Mouse (Mus musculus) intestine, postnatal 0 days (tissue): ENCODE measurements around the gene Kdm8. TPM values are rescaled to one million over a fixed set of nuclear protein-coding genes. Genes with fewer than 3 reads are reported as not detected.

Experiments used
- ATAC-seq: fragments of 200-750 bp; cut with Nextera tagmentation; 2 replicates; pipeline ENCODE4 v1.8.0; 2017; ENCODE audit warnings: mild to moderate bottlenecking, moderate TSS enrichment, moderate library complexity
- H3K27ac ChIP-seq: fragments of 300-500 bp; sonication (generic); 2 replicates; pipeline ENCODE4 v1.5.1; 2014; ENCODE audit warnings: mild to moderate bottlenecking, low read depth, low read length, moderate library complexity
- H3K27me3 ChIP-seq: fragments of 300-500 bp; sonication (generic); replicated peaks from 2 replicates; pipeline ENCODE4 v1.6.1; 2014; ENCODE audit warnings: low read length, mixed read lengths; ENCODE audit not compliant: control insufficient read depth, insufficient read depth
- H3K36me3 ChIP-seq: fragments of 300-500 bp; sonication (generic); 2 replicates; pipeline ENCODE4 v1.6.1; 2014; ENCODE audit warnings: mild to moderate bottlenecking, moderate library complexity; ENCODE audit not compliant: control insufficient read depth, insufficient read depth
- H3K4me1 ChIP-seq: fragments of 300-500 bp; sonication (generic); replicated peaks from 2 replicates; pipeline ENCODE4 v1.6.1; 2014; ENCODE audit warnings: antibody characterized with exemption, low read length, mixed read lengths; ENCODE audit not compliant: control insufficient read depth, insufficient read depth
- H3K4me2 ChIP-seq: fragments of 300-500 bp; sonication (generic); replicated peaks from 2 replicates; pipeline ENCODE4 v1.6.1; 2014; ENCODE audit warnings: low read depth, mild to moderate bottlenecking, moderate library complexity
- H3K4me3 ChIP-seq: fragments of 300-500 bp; sonication (generic); 2 replicates; pipeline ENCODE4 v1.5.1; 2014; ENCODE audit warnings: low read depth, low read length
- H3K9ac ChIP-seq: fragments of 300-500 bp; sonication (generic); 2 replicates; pipeline ENCODE4 v1.6.1; 2014; ENCODE audit warnings: mild to moderate bottlenecking, low read depth, low read length
- H3K9me3 ChIP-seq: fragments of 300-500 bp; sonication (generic); 2 replicates; pipeline ENCODE4 v1.6.1; 2016; ENCODE audit warnings: mixed run types; ENCODE audit not compliant: control insufficient read depth
- CTCF ChIP-seq: sonication (generic); IDR thresholded peaks from 2 replicates; pipeline ENCODE4 v1.5.1; 2016; ENCODE audit warnings: low read depth, mild to moderate bottlenecking, control low read depth, antibody characterized with exemption, moderate library complexity
- WGBS: fragments of 180-500 bp; shearing (Covaris S2); extraction: QIAGEN DNeasy Blood & Tissue Kit; methylation state at CpG from one replicate; pipeline ENCODE4 v1.1.7; 2014; 5-methylcytosine and 5-hydroxymethylcytosine counted together
- polyA plus RNA-seq: library from polyadenylated mRNA; unstranded; fragments of >200 nt; fragmentation: Nextera tagmentation; extraction: Ambion mirVana; gene quantifications from 2 replicates; pipeline ENCODE4 v1.2.1, GENCODE M21; 2015

The Kdm8 gene
- polyA plus RNA-seq, 1 experiment from 2014 or later = 3.5 TPM

DNA sequence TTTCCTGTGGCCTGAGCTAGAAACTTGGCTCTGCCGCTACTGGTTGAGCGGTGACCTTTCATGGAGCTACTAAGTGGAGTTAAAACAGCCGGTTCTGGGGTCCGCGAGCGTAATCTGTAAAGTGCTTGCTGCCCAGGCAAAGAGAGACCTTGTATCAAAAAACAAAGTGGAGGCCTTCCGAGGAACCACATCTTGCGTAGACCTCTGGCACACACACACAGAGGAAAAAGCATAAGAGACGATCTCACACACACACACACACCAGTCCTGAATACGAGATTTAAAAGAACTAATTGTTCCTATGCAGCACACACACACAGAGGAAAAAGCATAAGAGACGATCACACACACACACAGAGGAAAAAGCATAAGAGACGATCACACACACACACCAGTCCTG is 47.3 kb downstream of the Kdm8 start:
- ATAC-seq = no peak

DNA sequence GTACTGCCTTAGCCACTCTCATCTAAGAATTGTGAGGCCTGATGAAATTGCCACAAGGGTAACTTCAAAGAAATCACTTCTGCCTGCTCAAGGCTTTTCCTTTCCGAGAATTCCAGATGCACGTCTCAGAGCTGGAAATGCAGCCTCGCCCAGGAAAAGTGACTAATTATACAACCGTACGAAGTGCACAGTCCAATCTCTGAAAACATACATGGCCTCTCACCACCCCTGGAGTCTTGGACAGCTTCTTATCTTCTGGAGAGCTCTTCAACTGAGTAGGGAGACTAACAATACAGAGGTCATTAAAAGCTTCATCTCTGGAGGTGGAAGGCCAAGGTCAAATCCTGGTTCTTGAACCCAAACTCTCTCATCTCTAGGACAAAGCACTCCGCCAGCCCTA is 48.1 kb downstream of the Kdm8 start:
- H3K27ac ChIP-seq = peak overlapping the region; percentile 78
- 46% methylated on average over 6 of the region's 6 CpGs for WGBS
- no peaks in the 10 kb centered on the region; the same call in 1 of the 2 replicates for H3K36me3 ChIP-seq
- peak overlapping the region; percentile 73; the same call in 1 of the 2 replicates for H3K4me2 ChIP-seq
- no peaks in the 10 kb centered on the region for H3K9me3 ChIP-seq
- no peak overlapping the region for H3K9ac ChIP-seq
- ATAC-seq = peak; percentile 88
- H3K4me3 ChIP-seq = no peak overlapping the region
- H3K4me1 ChIP-seq = peaks cover 4% of the 10 kb centered on the region
- no peaks in the 10 kb centered on the region for H3K27me3 ChIP-seq
- no peak for TF ChIP-seq CTCF

More for the DNA sequence above, 47.3 kb downstream of the Kdm8 start:
- H3K4me2 ChIP-seq = peak overlapping the region; percentile 73
- no peaks in the 10 kb centered on the region; the same call in 1 of the 2 replicates for H3K36me3 ChIP-seq
- H3K4me3 ChIP-seq = peak overlapping the region; percentile 56
- H3K27me3 ChIP-seq = no peaks in the 10 kb centered on the region
- no peak for TF ChIP-seq CTCF
- H3K9ac ChIP-seq = peak overlapping the region; percentile 55
- peaks cover 4% of the 10 kb centered on the region for H3K4me1 ChIP-seq
- 19% methylated on average over 12 of the region's 12 CpGs for WGBS
- H3K27ac ChIP-seq = peak overlapping the region; percentile 78
- H3K9me3 ChIP-seq = no peaks in the 10 kb centered on the region

DNA sequence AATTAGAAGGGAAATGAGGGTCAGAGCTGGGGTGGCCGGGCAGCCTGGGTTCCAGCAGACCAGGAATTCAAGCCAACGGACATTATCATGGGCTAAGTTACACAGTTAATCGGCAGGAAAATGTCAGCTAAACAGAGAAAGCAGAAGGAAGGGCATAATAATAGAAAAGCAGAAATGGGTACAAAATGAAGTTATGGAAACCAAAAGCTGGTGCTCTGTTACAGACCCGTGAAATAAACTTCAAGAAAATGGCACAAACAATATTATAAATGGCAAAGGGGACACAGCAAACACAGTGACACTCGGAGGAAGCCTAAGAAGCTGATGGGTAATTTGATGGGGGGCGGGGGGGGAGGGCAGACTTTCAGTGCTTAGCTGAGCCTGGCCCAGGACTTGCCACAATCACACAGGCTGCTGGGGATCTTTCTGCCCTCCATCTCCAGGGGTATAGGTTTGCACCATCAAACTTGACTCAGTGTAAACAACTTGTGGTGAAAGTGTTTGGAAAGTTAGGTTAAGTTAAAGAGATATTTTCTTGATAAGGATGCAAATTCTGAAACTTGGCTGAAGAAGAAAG is 51.5 kb downstream of the Kdm8 start:
- no peak for ATAC-seq
- H3K9ac ChIP-seq = no peak overlapping the region
- no peak overlapping the region for H3K4me2 ChIP-seq
- no peak for TF ChIP-seq CTCF
- H3K4me3 ChIP-seq = no peak overlapping the region
- H3K4me1 ChIP-seq = no peaks in the 10 kb centered on the region; the same call in none of the 2 replicates
- 76% methylated on average over 6 of the region's 6 CpGs for whole genome bisulfite sequencing
- no peak overlapping the region for H3K27ac ChIP-seq
- no peaks in the 10 kb centered on the region for H3K36me3 ChIP-seq
- H3K27me3 ChIP-seq = no peaks in the 10 kb centered on the region
- no peaks in the 10 kb centered on the region for H3K9me3 ChIP-seq

- Histone ChIP-seq H3K9ac (no peak overlapping the region), H3K27ac (no peak overlapping the region), H3K36me3 (no peaks in the 10 kb centered on the region), H3K27me3 (no peaks in the 10 kb centered on the region), H3K4me1 (no peaks in the 10 kb centered on the region; the same call in 1 of the 2 replicates), H3K4me3 (no peak overlapping the region), H3K4me2 (no peak overlapping the region), H3K9me3 (no peaks in the 10 kb centered on the region)
- no peak for ATAC-seq
- 44% methylated on average over 13 of the region's 13 CpGs for WGBS
- no peak for TF ChIP-seq CTCF
These were observed 55.7 kb downstream of the Kdm8 start for GRCm38 (mm10) chr7:125499927-125500868.

GRCm38 (mm10) chr7:125500879-125501278 is 56.4 kb downstream of the Kdm8 start:
- H3K27ac ChIP-seq = no peak overlapping the region
- ATAC-seq = no peak
- no peak for TF ChIP-seq CTCF

DNA sequence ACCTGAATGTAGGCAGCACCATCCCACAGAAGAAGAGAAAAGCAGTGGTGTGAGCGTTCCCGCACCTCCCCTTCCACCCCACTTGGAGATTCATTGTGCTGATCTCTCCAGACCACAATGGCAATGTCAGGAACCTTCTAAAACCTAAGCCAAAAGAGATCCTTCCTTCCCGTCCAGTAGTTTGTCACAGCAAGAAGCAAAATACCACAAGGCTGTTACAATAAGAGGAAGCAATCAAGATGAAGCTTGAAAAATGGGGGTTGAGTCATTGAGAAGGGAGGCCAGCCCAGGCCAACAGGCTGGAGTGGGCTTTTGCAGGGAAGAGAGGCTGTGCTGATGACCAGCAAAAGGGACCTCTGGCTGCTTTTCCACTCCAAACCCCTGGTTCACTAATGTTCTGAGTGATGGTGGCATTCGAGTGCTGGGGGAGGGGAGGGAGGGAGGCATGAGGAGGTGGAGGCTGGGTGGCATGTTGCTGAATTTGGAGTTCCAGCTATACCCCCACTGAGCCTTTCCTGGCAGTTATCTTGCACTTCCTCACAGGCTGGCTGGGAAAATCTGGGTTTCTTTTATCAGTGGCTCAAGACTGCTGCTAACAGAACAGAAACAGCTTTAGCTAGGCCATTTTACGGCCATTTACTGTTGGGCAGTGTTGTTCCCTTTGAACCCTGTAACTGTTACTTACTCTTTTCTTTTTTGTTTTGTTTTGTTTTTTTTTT is 59.1 kb downstream of the Kdm8 start:
- 82% methylated on average over 5 of the region's 5 CpGs for WGBS
- no peak for ATAC-seq
- no peak overlapping the region for H3K27ac ChIP-seq
- no peaks in the 10 kb centered on the region for H3K36me3 ChIP-seq
- no peak overlapping the region for H3K9ac ChIP-seq
- no peaks in the 10 kb centered on the region for H3K27me3 ChIP-seq
- H3K4me3 ChIP-seq = no peak overlapping the region
- no peaks in the 10 kb centered on the region for H3K9me3 ChIP-seq
- H3K4me1 ChIP-seq = no peaks in the 10 kb centered on the region; the same call in 1 of the 2 replicates
- TF ChIP-seq CTCF = no peak
- no peak overlapping the region for H3K4me2 ChIP-seq

More at GRCm38 (mm10) chr7:125500879-125501278, 56.4 kb downstream of the Kdm8 start:
- no peak overlapping the region for H3K4me3 ChIP-seq
- no peak overlapping the region for H3K4me2 ChIP-seq
- WGBS = 89% methylated on average over 7 of the region's 7 CpGs
- H3K9ac ChIP-seq = no peak overlapping the region
- H3K36me3 ChIP-seq = no peaks in the 10 kb centered on the region
- no peaks in the 10 kb centered on the region for H3K9me3 ChIP-seq
- H3K27me3 ChIP-seq = no peaks in the 10 kb centered on the region
- H3K4me1 ChIP-seq = no peaks in the 10 kb centered on the region; the same call in 1 of the 2 replicates
